Mouse (Mus musculus): ENCODE measurements around the gene Wdtc1.
A peak's percentile ranks its signal among the peaks of the same experiment; 100 is the strongest.

Wdtc1 gene

GRCm38 (mm10) chr4:133282656-133283055 lies 70.6 kb downstream of the Wdtc1 start:
- no peak for DNase-seq (ENCODE audit: low read depth, low spot score)

DNA sequence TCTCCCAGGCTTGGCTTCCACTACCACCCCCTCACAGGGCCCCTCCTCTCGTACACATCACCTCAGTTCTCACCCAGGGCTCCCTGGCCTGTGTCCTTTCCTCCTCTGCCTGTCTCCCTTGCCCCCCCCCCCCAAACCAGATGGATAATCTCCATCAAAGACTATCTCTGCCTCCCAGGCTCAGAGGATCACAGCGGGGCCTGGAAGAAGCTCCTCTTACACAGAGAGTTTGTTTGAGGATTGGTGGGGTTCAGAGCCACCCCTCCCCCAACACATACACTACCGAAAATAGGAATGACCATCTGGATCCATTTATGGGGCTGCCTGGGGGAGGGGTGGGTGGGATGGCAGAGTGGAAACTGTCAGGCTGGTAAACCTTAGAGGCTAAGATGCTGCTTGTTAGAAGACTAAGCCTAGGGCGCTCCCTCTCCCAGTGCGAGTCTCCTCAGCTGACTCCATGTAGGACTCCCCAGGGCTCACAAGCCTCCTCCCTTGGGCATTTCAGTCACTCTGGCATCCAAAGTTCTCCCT lies 71.3 kb downstream of the Wdtc1 start:
- no peak for DNase-seq (ENCODE audit: low read depth, low spot score)

DNA sequence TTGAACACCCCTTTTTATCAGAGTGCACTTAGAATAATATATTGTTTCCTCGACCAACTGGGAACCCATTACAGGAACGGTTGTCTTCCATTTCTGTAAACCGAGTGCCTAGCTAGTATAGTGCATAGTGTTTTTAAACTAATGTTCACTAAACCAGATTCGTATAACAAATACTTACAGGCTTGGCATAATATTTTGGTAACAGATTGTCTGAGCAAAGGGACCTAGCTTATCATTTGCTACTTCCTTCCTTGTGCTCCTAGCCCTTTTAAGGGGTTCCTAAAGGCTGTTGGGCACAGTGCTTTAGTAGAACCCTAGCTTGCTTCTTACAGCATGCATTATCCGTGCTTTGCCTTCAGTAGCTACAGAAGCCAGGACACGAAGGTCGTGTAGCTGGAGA lies 71.8 kb downstream of the Wdtc1 start:
- DNase-seq (ENCODE audit: low read depth, low spot score): no peak

GRCm38 (mm10) chr4:133278482-133278881 lies 74.8 kb downstream of the Wdtc1 start:
- no peak for DNase-seq (ENCODE audit: low read depth, low spot score)

DNA sequence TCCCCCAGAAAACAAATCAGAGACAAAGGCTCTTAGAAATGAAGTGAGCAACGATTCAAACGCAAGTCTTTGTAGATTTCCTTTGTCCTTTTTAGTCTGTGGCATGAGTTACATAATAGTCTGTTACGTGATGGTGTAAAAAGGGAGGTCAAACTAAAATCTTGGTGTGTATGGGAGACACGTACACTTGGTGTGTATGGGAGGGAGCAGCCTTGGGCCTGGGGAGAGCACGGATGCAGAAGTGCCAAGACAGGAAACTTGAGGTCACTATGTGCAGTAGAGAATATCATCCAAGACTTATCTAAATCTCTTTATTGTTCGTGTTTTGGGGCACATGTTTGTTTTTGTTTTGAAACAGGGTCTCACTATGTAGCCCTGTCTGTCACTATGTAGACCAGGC lies 75.2 kb downstream of the Wdtc1 start:
- no peak for DNase-seq (ENCODE audit: low read depth, low spot score)

- peak; percentile 87 for DNase-seq (ENCODE audit: low read depth, low spot score)
Observed at GRCm38 (mm10) chr4:133277104-133278026, 75.9 kb downstream of the Wdtc1 start, which contains the start of gene Tmem222. TSS of gene Tmem222 (minus strand) at chr4:133277792.

GRCm38 (mm10) chr4:133270929-133271328 lies 82.4 kb downstream of the Wdtc1 start:
- no peak for DNase-seq (ENCODE audit: low read depth, low spot score)

DNA sequence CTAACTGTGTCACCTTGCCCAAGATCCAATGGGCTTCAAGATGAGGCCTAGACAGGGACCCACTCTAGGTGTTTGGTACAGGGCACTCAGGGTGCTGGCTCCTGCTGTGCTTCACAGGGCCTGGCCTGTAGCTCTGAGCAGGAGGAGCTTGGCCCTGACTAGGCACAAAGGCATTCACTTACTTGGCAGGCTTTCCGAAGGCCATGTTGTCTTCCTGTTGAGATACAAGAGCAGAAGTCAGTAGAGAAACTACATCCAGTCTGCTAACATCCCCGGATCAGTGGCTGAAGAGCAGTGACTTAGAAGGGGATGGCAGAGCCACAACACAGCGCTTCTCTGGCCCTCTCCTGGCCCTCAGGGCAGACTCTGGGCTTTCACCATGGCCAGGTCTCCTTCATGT lies 83.7 kb downstream of the Wdtc1 start:
- no peak for DNase-seq (ENCODE audit: low read depth, low spot score)

DNA sequence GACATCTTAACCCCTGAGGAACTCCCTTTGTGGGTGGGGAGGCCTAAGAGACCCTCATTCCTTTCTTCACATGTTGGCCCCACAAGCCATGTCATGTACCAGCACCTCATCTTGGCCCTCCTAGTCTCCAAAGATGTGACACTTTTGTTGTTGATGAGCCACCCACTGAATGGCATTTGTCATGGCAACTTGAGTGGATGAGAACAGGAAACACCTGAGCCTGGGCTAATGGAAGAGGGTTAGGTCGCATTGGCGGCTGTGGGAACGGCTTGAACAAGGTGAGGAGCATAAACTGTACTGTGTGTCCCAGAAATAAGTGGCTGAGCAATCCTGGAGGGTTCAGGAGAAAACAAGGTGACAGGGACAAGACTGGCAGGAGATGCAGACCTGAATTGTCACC lies 84.3 kb downstream of the Wdtc1 start:
- no peak for DNase-seq (ENCODE audit: low read depth, low spot score)

GRCm38 (mm10) chr4:133266248-133266880 lies 86.9 kb downstream of the Wdtc1 start:
- no peak for DNase-seq (ENCODE audit: low read depth, low spot score)

DNA sequence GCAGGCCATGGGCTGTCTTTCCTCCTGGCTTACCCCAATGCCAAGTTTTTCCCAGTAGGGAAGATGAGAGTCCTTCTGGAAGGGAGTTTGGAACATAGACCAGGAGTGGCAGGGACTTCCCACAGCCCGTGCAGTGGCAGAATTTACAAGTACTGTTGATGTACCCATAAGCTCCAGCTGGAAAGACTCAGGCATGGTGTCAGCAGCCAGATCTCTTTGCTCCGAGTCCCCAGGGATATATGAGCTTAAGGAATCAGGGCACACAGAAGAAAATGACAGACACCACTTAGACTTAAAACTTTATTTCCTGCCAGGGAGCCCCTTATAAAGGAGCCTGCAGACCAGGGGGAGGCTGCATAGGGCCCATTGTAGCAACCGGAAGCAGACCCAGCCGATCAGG lies 87.5 kb downstream of the Wdtc1 start:
- no peak for DNase-seq (ENCODE audit: low read depth, low spot score)

DNA sequence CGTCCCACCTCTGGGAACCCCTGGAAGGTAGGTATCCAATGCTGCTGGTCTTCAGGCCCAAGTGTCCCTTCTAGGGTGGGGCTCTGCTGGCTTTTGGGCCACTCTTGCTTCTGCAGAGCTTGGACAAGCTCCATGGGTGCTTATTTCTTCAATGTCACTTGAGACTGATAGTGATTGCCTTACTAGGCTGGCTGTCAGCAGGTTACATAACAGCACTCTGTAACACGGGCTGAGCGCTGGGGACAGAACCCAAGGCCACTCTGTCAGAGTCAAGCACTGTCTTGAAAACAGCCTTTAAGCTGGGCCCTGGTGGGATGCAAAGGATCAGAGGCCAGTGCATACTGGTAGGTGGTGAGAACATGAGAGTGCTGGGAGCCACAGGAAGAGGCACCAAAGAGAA lies 88.0 kb downstream of the Wdtc1 start:
- no peak for DNase-seq (ENCODE audit: low read depth, low spot score)

GRCm38 (mm10) chr4:133264559-133264958 lies 88.7 kb downstream of the Wdtc1 start:
- no peak for DNase-seq (ENCODE audit: low read depth, low spot score)

DNA sequence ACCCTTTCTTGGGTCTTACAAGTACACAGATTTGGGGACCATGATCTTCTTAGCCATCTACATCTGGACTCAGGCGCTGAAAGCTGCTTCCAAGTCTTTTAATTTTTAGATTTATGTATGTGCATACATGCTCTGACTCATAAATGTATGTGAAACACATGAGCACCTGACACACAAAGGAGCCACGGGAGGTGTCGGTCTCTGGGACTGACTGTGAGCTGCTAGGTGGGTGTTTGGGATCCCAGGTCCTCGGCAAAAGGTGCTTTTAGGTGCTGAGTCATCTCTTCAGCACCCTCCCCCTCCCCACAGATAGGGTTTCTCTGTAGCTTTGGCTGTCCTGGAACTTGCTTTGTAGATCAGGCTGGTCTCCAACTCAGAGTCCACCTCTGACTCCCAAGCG lies 89.5 kb downstream of the Wdtc1 start:
- DNase-seq (ENCODE audit: low read depth, low spot score): no peak

DNA sequence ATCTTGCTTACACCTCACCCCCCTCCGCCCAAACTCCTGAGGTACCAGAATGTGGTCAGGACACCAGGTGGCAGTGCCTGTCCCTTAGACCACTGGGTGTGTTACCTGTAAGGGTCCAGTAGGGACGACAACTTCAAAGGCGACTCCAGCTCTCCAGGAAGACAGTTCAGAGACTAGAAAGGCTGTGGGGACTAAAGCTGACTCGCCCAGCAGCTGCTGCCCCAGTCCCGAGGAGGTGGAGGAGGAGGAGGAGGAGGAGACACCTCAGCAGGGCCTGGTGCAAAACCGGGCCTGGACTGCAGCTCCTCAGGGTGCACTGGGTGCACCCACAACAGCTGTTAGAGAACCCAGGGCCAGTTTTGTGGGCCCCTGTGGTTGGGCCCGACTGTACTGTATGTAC lies 90.4 kb downstream of the Wdtc1 start, which contains the start of gene Sytl1:
Gene Sytl1 (minus strand): TSS at position 232 of the 400 bp plus-strand sequence.
- no peak for DNase-seq (ENCODE audit: low read depth, low spot score)

- DNase-seq (ENCODE audit: low read depth, low spot score): no peak
Observed at GRCm38 (mm10) chr4:133262375-133262765, 90.9 kb downstream of the Wdtc1 start.

DNA sequence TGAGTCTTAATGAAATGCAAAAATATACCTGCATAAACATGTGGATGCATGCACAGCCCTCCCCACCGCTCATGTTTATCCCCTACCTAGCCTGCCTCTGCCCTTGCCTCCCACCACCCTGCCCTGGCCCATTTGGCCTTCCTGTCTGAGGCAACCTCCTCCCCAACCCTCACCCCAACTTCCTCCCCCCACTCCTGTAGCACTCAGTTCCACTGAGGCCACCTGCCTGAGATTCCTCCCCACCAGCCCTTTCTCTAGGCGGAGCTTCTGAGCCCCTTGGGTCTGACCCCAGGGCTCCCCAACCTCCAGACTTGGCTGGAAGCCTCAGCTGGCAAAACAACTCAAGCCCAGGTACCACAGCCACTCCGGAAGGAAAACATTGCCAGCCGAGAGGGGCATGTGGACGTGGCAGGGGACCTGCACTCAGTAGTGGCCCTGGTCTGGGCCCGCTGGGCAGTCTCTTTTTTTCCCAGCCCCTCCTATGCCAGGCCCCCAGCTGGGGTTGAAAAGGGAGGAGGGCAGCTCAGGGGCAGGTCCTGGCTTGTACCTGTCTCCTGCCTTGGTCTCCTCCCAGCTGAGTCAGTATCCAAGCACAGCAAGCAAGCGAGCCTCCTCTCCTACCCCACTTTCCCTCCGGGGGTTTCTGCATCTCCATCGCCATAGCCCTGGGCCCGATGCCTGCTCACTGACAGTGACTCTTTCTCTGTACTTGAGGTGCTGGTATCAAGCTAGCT lies 91.5 kb downstream of the Wdtc1 start:
- DNase-seq (ENCODE audit: low read depth, low spot score): no peak

- DNase-seq (ENCODE audit: low read depth, low spot score): no peak
Observed at GRCm38 (mm10) chr4:133257798-133258408, 95.4 kb downstream of the Wdtc1 start.

DNA sequence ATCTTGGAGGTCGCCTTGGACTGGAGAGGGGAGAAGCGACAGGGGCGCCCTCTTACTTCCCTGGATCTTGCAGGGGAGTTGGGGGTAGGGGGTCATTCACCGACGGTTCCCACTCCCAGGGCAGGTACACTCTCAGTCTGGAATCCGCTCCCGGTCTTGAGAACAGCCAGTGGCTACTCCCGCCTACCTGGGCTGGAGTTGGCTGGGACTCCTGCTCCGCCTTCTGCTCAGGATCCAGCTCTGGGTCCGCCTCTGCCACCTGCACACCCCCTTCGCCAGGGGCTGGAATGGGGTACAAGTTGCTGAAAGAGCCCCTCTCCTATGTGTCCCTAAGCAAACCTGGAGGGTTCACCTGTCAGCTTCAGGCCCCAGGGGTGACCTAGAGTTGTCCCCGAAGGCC lies 96.1 kb downstream of the Wdtc1 start:
- DNase-seq (ENCODE audit: low read depth, low spot score): no peak

DNA sequence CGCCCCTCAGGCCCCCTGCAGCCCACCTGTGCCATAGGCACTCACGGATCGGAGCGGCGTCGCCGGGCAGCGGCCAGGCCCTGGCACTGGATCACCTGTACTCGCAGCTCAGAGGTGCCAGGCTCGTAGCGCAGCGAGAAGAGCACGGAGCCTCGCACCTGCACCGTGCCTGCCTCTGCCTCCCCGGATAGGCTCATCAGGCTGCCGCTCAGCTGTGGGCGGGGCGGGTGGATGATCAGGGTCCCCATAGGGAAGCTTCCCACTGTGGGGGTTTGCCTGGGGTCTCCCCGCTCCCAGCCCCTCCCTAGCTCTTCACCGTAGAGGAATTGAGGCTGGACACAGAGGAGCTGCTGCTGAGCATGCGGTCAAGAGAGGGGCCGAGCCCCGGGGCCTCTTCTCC lies 96.5 kb downstream of the Wdtc1 start:
- no peak for DNase-seq (ENCODE audit: low read depth, low spot score)

DNA sequence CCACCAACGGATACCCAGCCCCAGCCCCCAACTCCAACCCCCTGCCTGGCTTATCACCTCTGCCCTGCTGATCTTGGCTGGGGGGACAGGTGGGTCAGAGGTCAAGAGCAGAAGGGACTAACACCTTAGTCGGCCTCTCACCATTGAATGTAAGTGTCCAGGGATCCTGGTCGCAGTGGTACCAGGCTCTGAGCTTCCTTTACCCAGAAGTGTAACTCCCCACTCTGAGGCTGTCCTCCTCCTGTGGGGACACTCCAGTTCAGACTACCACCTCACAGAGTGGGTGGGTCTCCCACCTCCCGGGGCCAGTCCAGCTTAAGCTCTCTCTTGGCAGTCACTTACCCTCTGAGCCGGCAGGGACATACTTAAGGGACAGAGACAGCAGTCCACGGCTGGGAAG lies 97.9 kb downstream of the Wdtc1 start:
- DNase-seq (ENCODE audit: low read depth, low spot score): no peak

GRCm38 (mm10) chr4:133253412-133253811 lies 99.9 kb downstream of the Wdtc1 start:
- no peak for DNase-seq (ENCODE audit: low read depth, low spot score)

All from retina, adult 2 months (tissue).